Mouse (Mus musculus) liver, embryonic 18 days (tissue): ENCODE results near the gene Olfr958. TPM values are rescaled to one million over a fixed set of nuclear protein-coding genes. Genes with fewer than 3 reads are reported as not detected.

Experiments
- polyA plus RNA-seq: library from polyadenylated mRNA; depleted of rRNA; stranded (reverse); fragments of >200 nt; gene quantifications from 2 replicates; pipeline ENCODE4 v1.2.3, GENCODE M21; 2012; rRNA removed

The Olfr958 gene
- polyA plus RNA-seq: not detected in 2 replicates

GRCm38 (mm10) chr9:39553946-39554345, at the start of gene Olfr958:
Olfr958 (minus strand) TSS chr9:39554054.

GRCm38 (mm10) chr9:39575469-39575868, 21.6 kb upstream of the Olfr958 start, which contains the start of gene Olfr959:
Olfr959 (minus strand) TSS chr9:39575569.

GRCm38 (mm10) chr9:39515531-39515930, 38.3 kb downstream of the Olfr958 start, which contains the start of gene Olfr957:
Olfr957 (minus strand) TSS chr9:39515809.

Other genes with a start within 250 kb of the Olfr958 start
- not detected in 2 replicates for gene Olfr948, start 228.0 kb downstream of the Olfr958 start, polyA plus RNA-seq
- gene Olfr951, start 166.6 kb downstream of the Olfr958 start, polyA plus RNA-seq: not detected in 2 replicates
- not detected in 2 replicates for gene Olfr952, start 126.9 kb downstream of the Olfr958 start, polyA plus RNA-seq
- not detected in 2 replicates for gene Olfr954, start 97.4 kb downstream of the Olfr958 start, polyA plus RNA-seq
- not detected in 2 replicates for gene Olfr955, start 82.1 kb downstream of the Olfr958 start, polyA plus RNA-seq
- gene Olfr44, start 60.1 kb downstream of the Olfr958 start, polyA plus RNA-seq: not detected in 2 replicates
- not detected in 2 replicates for gene Olfr957, start 38.2 kb downstream of the Olfr958 start, polyA plus RNA-seq
- not detected in 2 replicates for gene Olfr959, start 21.5 kb upstream of the Olfr958 start, polyA plus RNA-seq
- gene AW551984, start 50.3 kb upstream of the Olfr958 start, polyA plus RNA-seq: 0.91 and 1.0 TPM in 2 replicates
- not detected in 2 replicates for gene Olfr148, start 56.6 kb upstream of the Olfr958 start, polyA plus RNA-seq
- gene Olfr960, start 67.3 kb upstream of the Olfr958 start, polyA plus RNA-seq: not detected in 2 replicates
- gene Olfr961, start 91.0 kb upstream of the Olfr958 start, polyA plus RNA-seq: not detected in 2 replicates
- gene Olfr963, start 113.2 kb upstream of the Olfr958 start, polyA plus RNA-seq: not detected in 2 replicates
- gene Olfr149, start 153.1 kb upstream of the Olfr958 start, polyA plus RNA-seq: not detected in 2 replicates
- not detected in 2 replicates for gene Olfr965, start 157.3 kb upstream of the Olfr958 start, polyA plus RNA-seq
- gene Olfr150, start 176.9 kb upstream of the Olfr958 start, polyA plus RNA-seq: not detected in 2 replicates
- not detected in 2 replicates for gene Olfr967, start 192.2 kb upstream of the Olfr958 start, polyA plus RNA-seq
- not detected in 2 replicates for gene Olfr968, start 229.2 kb upstream of the Olfr958 start, polyA plus RNA-seq
- not detected in 2 replicates for gene Olfr969, start 236.9 kb upstream of the Olfr958 start, polyA plus RNA-seq